Mouse (Mus musculus) limb, embryonic 12.5 days (tissue): ENCODE measurements around the gene Specc1l. TPM values are rescaled to one million over a fixed set of nuclear protein-coding genes. Genes with fewer than 3 reads are reported as not detected.
"Not testable (repeated sequence)": the region's sequence is repeated elsewhere in the genome, so short reads cannot be mapped to it uniquely, and the experiment has no call there.

Source experiments
- ATAC-seq: fragments of 200-750 bp; cut with Nextera tagmentation; 2 replicates; pipeline ENCODE4 v1.8.0; 2017; ENCODE audit warnings: low read depth, moderate TSS enrichment; ENCODE audit not compliant: insufficient number of reproducible peaks, insufficient read depth, low FRiP score, low TSS enrichment
- H3K27ac ChIP-seq: fragments of 300-500 bp; sonication (generic); 2 replicates; pipeline ENCODE4 v1.5.1; 2016; ENCODE audit warnings: mild to moderate bottlenecking, moderate library complexity
- H3K27me3 ChIP-seq: fragments of 300-500 bp; sonication (generic); 2 replicates; pipeline ENCODE4 v1.6.1; 2016; ENCODE audit warnings: mild to moderate bottlenecking, moderate library complexity
- H3K36me3 ChIP-seq: fragments of 300-500 bp; sonication (generic); 2 replicates; pipeline ENCODE4 v1.6.1; 2016; ENCODE audit warnings: mild to moderate bottlenecking, moderate library complexity
- H3K4me1 ChIP-seq: fragments of 300-500 bp; sonication (generic); replicated peaks from 2 replicates; pipeline ENCODE4 v1.6.1; 2016
- H3K4me2 ChIP-seq: fragments of 300-500 bp; sonication (generic); 2 replicates; pipeline ENCODE4 v1.6.1; 2016; ENCODE audit warnings: mild to moderate bottlenecking, moderate library complexity
- H3K4me3 ChIP-seq: fragments of 300-500 bp; sonication (generic); replicated peaks from 2 replicates; pipeline ENCODE4 v1.5.1; 2016; ENCODE audit warnings: mild to moderate bottlenecking
- H3K9ac ChIP-seq: fragments of 300-500 bp; sonication (generic); replicated peaks from 2 replicates; pipeline ENCODE4 v1.6.1; 2016; ENCODE audit warnings: mild to moderate bottlenecking, moderate library complexity
- H3K9me3 ChIP-seq: fragments of 300-500 bp; sonication (generic); 2 replicates; pipeline ENCODE4 v1.6.1; 2016; ENCODE audit warnings: mild to moderate bottlenecking, moderate library complexity
- WGBS: fragments of 180-500 bp; shearing (Covaris S2); methylation state at CpG from one replicate; pipeline ENCODE4 v1.1.7; 2016; 5-methylcytosine and 5-hydroxymethylcytosine counted together
- polyA plus RNA-seq: library from polyadenylated mRNA; unstranded; fragments of >200 nt; fragmentation: Nextera tagmentation; extraction: Ambion mirVana; gene quantifications from 2 replicates; pipeline ENCODE4 v1.2.1, GENCODE M21; 2016

The Specc1l gene
- polyA plus RNA-seq, 1 experiment from 2014 or later, result 49.8 TPM

- Histone ChIP-seq H3K9ac (no peak overlapping the region), H3K27me3 (no peaks in the 10 kb centered on the region), H3K4me1 (no peaks in the 10 kb centered on the region), H3K36me3 (no peaks in the 10 kb centered on the region), H3K27ac (no peak overlapping the region), H3K4me3 (no peak overlapping the region), H3K9me3 (no peaks in the 10 kb centered on the region), H3K4me2 (no peak overlapping the region)
- no peak for ATAC-seq
- WGBS, result 87% methylated on average over 6 of the region's 6 CpGs
Observed at GRCm38 (mm10) chr10:75335075-75335474, 123.2 kb downstream of the Specc1l start.

GRCm38 (mm10) chr10:75337231-75337630 lies 125.4 kb downstream of the Specc1l start:
- Histone ChIP-seq H3K4me2 (no peak overlapping the region), H3K4me1 (no peaks in the 10 kb centered on the region), H3K4me3 (no peak overlapping the region), H3K9ac (no peak overlapping the region), H3K27ac (no peak overlapping the region), H3K9me3 (no peaks in the 10 kb centered on the region), H3K36me3 (no peaks in the 10 kb centered on the region), H3K27me3 (no peaks in the 10 kb centered on the region)
- ATAC-seq, result no peak
- 74% methylated on average over 10 of the region's 10 CpGs for WGBS

- Histone ChIP-seq H3K4me1 (no peaks in the 10 kb centered on the region), H3K27me3 (no peaks in the 10 kb centered on the region), H3K9me3 (no peaks in the 10 kb centered on the region), H3K36me3 (no peaks in the 10 kb centered on the region), H3K9ac (no peak overlapping the region), H3K4me3 (no peak overlapping the region), H3K4me2 (no peak overlapping the region), H3K27ac (no peak overlapping the region)
- WGBS, result 79% methylated on average over 5 of the region's 5 CpGs
- no peak for ATAC-seq
Observed at GRCm38 (mm10) chr10:75338852-75339251, 127.0 kb downstream of the Specc1l start.

- no peak overlapping the region for H3K4me2 ChIP-seq
Observed at GRCm38 (mm10) chr10:75339377-75339776, 127.5 kb downstream of the Specc1l start.

GRCm38 (mm10) chr10:75341936-75342335 lies 130.1 kb downstream of the Specc1l start:
- no peaks in the 10 kb centered on the region for H3K27me3 ChIP-seq
- ATAC-seq, result no peak

More at GRCm38 (mm10) chr10:75339377-75339776, 127.5 kb downstream of the Specc1l start:
- Histone ChIP-seq H3K27me3 (no peaks in the 10 kb centered on the region), H3K4me1 (no peaks in the 10 kb centered on the region), H3K27ac (no peak overlapping the region), H3K9ac (no peak overlapping the region), H3K9me3 (no peaks in the 10 kb centered on the region), H3K4me3 (no peak overlapping the region), H3K36me3 (no peaks in the 10 kb centered on the region)
- 84% methylated on average over 7 of the region's 7 CpGs for WGBS
- no peak for ATAC-seq

GRCm38 (mm10) chr10:75344563-75344962 lies 132.7 kb downstream of the Specc1l start:
- H3K36me3 ChIP-seq, ATAC-seq, H3K9ac ChIP-seq, H3K4me2 ChIP-seq, H3K9me3 ChIP-seq, H3K27ac ChIP-seq, H3K27me3 ChIP-seq, H3K4me1 ChIP-seq, H3K4me3 ChIP-seq: not testable (repeated sequence)
- WGBS, result 35% methylated on average over 1 of the region's 1 CpGs

More at GRCm38 (mm10) chr10:75341936-75342335, 130.1 kb downstream of the Specc1l start:
- Histone ChIP-seq H3K4me1 (no peaks in the 10 kb centered on the region), H3K36me3 (no peaks in the 10 kb centered on the region), H3K4me3 (no peak overlapping the region), H3K27ac (no peak overlapping the region), H3K9me3 (peaks cover 5% of the 10 kb centered on the region; the same call in 1 of the 2 replicates), H3K4me2 (no peak overlapping the region), H3K9ac (no peak overlapping the region)
- WGBS, result 33% methylated on average over 8 of the region's 8 CpGs

- Histone ChIP-seq H3K27ac (no peak overlapping the region), H3K27me3 (no peaks in the 10 kb centered on the region), H3K4me2 (no peak overlapping the region), H3K4me3 (no peak overlapping the region), H3K4me1 (no peaks in the 10 kb centered on the region), H3K9me3 (peaks cover 5% of the 10 kb centered on the region; the same call in 1 of the 2 replicates), H3K9ac (no peak overlapping the region), H3K36me3 (no peaks in the 10 kb centered on the region)
- WGBS, result 79% methylated on average over 2 of the region's 2 CpGs
- ATAC-seq, result no peak
Observed at GRCm38 (mm10) chr10:75345265-75345664, 133.4 kb downstream of the Specc1l start.

- no peak for ATAC-seq
- Histone ChIP-seq H3K4me1 (no peaks in the 10 kb centered on the region), H3K4me3 (no peak overlapping the region), H3K4me2 (no peak overlapping the region), H3K27ac (no peak overlapping the region), H3K36me3 (no peaks in the 10 kb centered on the region), H3K9me3 (peaks cover 5% of the 10 kb centered on the region; the same call in 1 of the 2 replicates), H3K9ac (no peak overlapping the region), H3K27me3 (no peaks in the 10 kb centered on the region)
- WGBS, result 84% methylated on average over 5 of the region's 5 CpGs
Observed at GRCm38 (mm10) chr10:75350564-75350963, 138.7 kb downstream of the Specc1l start.

- H3K36me3 ChIP-seq, result no peaks in the 10 kb centered on the region
- 95% methylated on average over 12 of the region's 12 CpGs for WGBS
- H3K9me3 ChIP-seq, result no peaks in the 10 kb centered on the region
- no peaks in the 10 kb centered on the region for H3K27me3 ChIP-seq
- ATAC-seq, result no peak
- no peak overlapping the region for H3K4me3 ChIP-seq
- H3K27ac ChIP-seq, result no peak overlapping the region
- H3K4me2 ChIP-seq, result no peak overlapping the region
- no peaks in the 10 kb centered on the region for H3K4me1 ChIP-seq
- H3K9ac ChIP-seq, result no peak overlapping the region
Observed at GRCm38 (mm10) chr10:75352541-75352940, 140.7 kb downstream of the Specc1l start.

- WGBS, result 77% methylated on average over 9 of the region's 9 CpGs
- not testable (repeated sequence) for H3K27me3 ChIP-seq, H3K36me3 ChIP-seq, H3K4me3 ChIP-seq, H3K27ac ChIP-seq, H3K9ac ChIP-seq, ATAC-seq, H3K4me2 ChIP-seq, H3K4me1 ChIP-seq, H3K9me3 ChIP-seq
Observed at GRCm38 (mm10) chr10:75353838-75354241, 142.0 kb downstream of the Specc1l start.

GRCm38 (mm10) chr10:75355341-75355740 lies 143.5 kb downstream of the Specc1l start:
- H3K4me3 ChIP-seq, result no peak overlapping the region
- H3K27me3 ChIP-seq, result no peaks in the 10 kb centered on the region
- no peak overlapping the region for H3K4me2 ChIP-seq
- H3K9me3 ChIP-seq, result no peaks in the 10 kb centered on the region
- no peaks in the 10 kb centered on the region for H3K36me3 ChIP-seq
- ATAC-seq, result no peak
- no peak overlapping the region for H3K9ac ChIP-seq
- WGBS, result 59% methylated on average over 4 of the region's 4 CpGs
- no peak overlapping the region for H3K27ac ChIP-seq
- H3K4me1 ChIP-seq, result no peaks in the 10 kb centered on the region
